Comparison of ENCODE assay signal across 11 mouse cellular contexts in the genomic region with DNA sequence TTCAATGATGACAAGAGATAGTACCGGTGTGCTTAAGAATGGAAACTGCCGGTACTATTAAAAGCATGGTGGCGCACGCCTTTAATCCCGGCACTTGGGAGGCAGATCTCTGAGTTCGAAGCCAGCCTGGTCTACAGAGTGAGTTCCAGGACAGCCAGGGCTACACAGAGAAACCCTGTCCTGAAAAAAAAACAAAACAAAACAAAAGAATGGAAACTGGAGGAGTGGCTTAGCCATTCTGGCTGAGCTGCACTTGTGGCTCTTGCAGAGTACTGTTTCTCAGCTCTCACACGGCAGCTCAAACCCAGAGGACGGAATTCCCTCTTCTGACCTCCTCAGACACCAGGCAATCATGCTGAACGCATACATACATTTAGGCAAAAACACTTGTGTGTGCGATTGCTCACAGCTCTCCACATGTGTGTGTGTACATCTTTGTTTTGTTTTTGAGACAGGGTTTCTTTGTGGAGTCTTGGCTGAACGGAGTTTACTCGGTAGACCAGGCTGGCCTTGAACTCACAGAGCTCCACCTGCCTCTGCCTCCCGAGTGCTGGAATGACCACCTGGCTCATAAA. TPM values are rescaled to one million over a fixed set of nuclear protein-coding genes. Genes with fewer than 3 reads are reported as not detected.
DNase-seq lines count a peak whose midpoint lies in the region; ATAC-seq and TF ChIP-seq lines count a peak whose summit lies in the region.
"Had no signal": no experiment of that assay in that cellular context is flagged by ENCODE, and none has a peak within 500 bp of the region (broad histone marks: within the 10 kb centered on the region; RNA-seq: fewer than 3 reads in every experiment).

No protein-coding gene starts in this region.

- in situ Hi-C loops in ES-E14 (cut with MboI; ENCODE audit: low sequenced_read_pairs in 2 of 2, unreplicated experiment in 2 of 2) = no loop called here

- H3K36me3 ChIP-seq in limb, embryonic 13.5 days = no peaks in the 10 kb centered on the region
- peaks cover 2% of the 10 kb centered on the region; the same call in 1 of the 2 replicates for H3K36me3 ChIP-seq in limb, embryonic 10.5 days
- no peaks in the 10 kb centered on the region for H3K36me3 ChIP-seq in ES-E14 (ENCODE audit: control insufficient read depth, insufficient read depth, low read length, poor library complexity, severe bottlenecking)
- H3K36me3 ChIP-seq in liver, embryonic 14.5 days (replicated peaks; ENCODE audit: control insufficient read depth, insufficient read depth, low read depth) = no peaks in the 10 kb centered on the region
- H3K36me3 ChIP-seq: lung, embryonic 15.5 days had no signal

- H3K4me2 ChIP-seq in limb, embryonic 13.5 days (replicated peaks) = peak overlapping the region; percentile 65
- H3K4me2 ChIP-seq in liver, embryonic 14.5 days (ENCODE audit: low read depth) = peak overlapping the region; percentile 74

- TF ChIP-seq EP300 in liver, embryonic 14.5 days (IDR thresholded peaks at IDR 0.05; ENCODE audit: low read depth) = no peak

- DNase-seq in gastrocnemius, adult 2 months = no peak
- DNase-seq in gastrocnemius, postnatal 14 days = no peak
- no peak for DNase-seq in limb, embryonic 10.5 days (ENCODE audit: low spot score)
- no peak for DNase-seq in ES-E14 (ENCODE audit: low read depth, low spot score)
- DNase-seq in liver, embryonic 14.5 days (ENCODE audit: low read depth in 3 of 3, low spot score in 3 of 3) = no peak
- no peak for DNase-seq in kidney, adult 8-10 months
- no peak for DNase-seq in adrenal gland, postnatal 4 days (ENCODE audit: low spot score in 2 of 2)

- H3K9me3 ChIP-seq in limb, embryonic 13.5 days = no peaks in the 10 kb centered on the region
- no peaks in the 10 kb centered on the region for H3K9me3 ChIP-seq in limb, embryonic 10.5 days (replicated peaks)
- H3K9me3 ChIP-seq in ES-E14 (ENCODE audit: control insufficient read depth, insufficient read depth, low read depth, low read length) = no peaks in the 10 kb centered on the region
- H3K9me3 ChIP-seq in liver, embryonic 14.5 days (ENCODE audit: control insufficient read depth, low read length) = no peaks in the 10 kb centered on the region
- H3K9me3 ChIP-seq: lung, embryonic 15.5 days had no signal

- H3K4me1 ChIP-seq in limb, embryonic 13.5 days = peaks cover 28% of the 10 kb centered on the region
- peaks cover 18% of the 10 kb centered on the region for H3K4me1 ChIP-seq in limb, embryonic 10.5 days
- H3K4me1 ChIP-seq in ES-E14 (ENCODE audit: control insufficient read depth in 2 of 2, insufficient read depth in 2 of 2, low read length in 2 of 2, poor library complexity in 1 of 2) = peaks cover 16 to 37% of the 10 kb centered on the region in 2 experiments
- H3K4me1 ChIP-seq in liver, embryonic 14.5 days (replicated peaks; ENCODE audit: control insufficient read depth in 2 of 2, insufficient read depth in 2 of 2, low read length in 1 of 2) = peaks cover 24 to 35% of the 10 kb centered on the region in 2 experiments

- H3K9ac ChIP-seq in limb, embryonic 13.5 days = no peak overlapping the region
- peak overlapping the region; percentile 63; the same call in 1 of the 2 replicates for H3K9ac ChIP-seq in ES-E14 (ENCODE audit: insufficient read depth, low read depth, low read length, poor library complexity, severe bottlenecking)
- peak overlapping the region; percentile 36 for H3K9ac ChIP-seq in liver, embryonic 14.5 days (replicated peaks)
- H3K9ac ChIP-seq: lung, embryonic 15.5 days had no signal

- H3K27ac ChIP-seq in gastrocnemius, adult 2 months = no peak overlapping the region
- no peak overlapping the region for H3K27ac ChIP-seq in limb, embryonic 13.5 days
- H3K27ac ChIP-seq in limb, embryonic 10.5 days = no peak overlapping the region
- no peak overlapping the region; the same call in 1 of the 2 replicates for H3K27ac ChIP-seq in ES-E14 (ENCODE audit: insufficient read depth, low read depth, low read length, poor library complexity, severe bottlenecking)
- H3K27ac ChIP-seq in liver, embryonic 14.5 days = no peak overlapping the region
- H3K27ac ChIP-seq: lung, embryonic 15.5 days had no signal

- no peak for ATAC-seq in limb, embryonic 13.5 days (ENCODE audit: low FRiP score, low read depth)
- no peak for ATAC-seq in liver, embryonic 14.5 days (ENCODE audit: insufficient read depth)

- 87% methylated on average over 13 of the region's 13 CpGs for WGBS in limb, embryonic 13.5 days
- 89% methylated on average over 13 of the region's 13 CpGs for WGBS in limb, embryonic 10.5 days
- 66% methylated on average over 13 of the region's 13 CpGs for WGBS in liver, embryonic 14.5 days (ENCODE audit: insufficient replicate concordance)

- intact Hi-C loops in gastrocnemius, adult 2 months (cut with DNase I) = no loop called here
- intact Hi-C loops in gastrocnemius, postnatal 14 days (cut with DNase I; ENCODE audit: low total_unique reads) = loop anchor here (10.0 kb wide), 1 partner anchor 65 kb away; a partner anchor contains a TSS

- H3K4me3 ChIP-seq in gastrocnemius, adult 2 months = peak overlapping the region; percentile 6; the same call in 1 of the 2 replicates
- no peak overlapping the region for H3K4me3 ChIP-seq in limb, embryonic 13.5 days
- H3K4me3 ChIP-seq in limb, embryonic 10.5 days = no peak overlapping the region
- H3K4me3 ChIP-seq in ES-E14 (ENCODE audit: insufficient read depth in 1 of 2, low read depth in 1 of 2, low read length in 2 of 2, poor library complexity in 1 of 2, severe bottlenecking in 1 of 2) = peak overlapping the region; percentile 31 to 60; a peak in 2 of 4 replicates
- peak overlapping the region in 1 of 2 experiments; percentile 23; a peak in 1 of 4 replicates for H3K4me3 ChIP-seq in liver, embryonic 14.5 days (ENCODE audit: insufficient read depth in 1 of 2, low read depth in 2 of 2, low read length in 2 of 2)
- H3K4me3 ChIP-seq: lung, embryonic 15.5 days had no signal

- no peak for TF ChIP-seq CTCF in gastrocnemius, adult 2 months (IDR thresholded peaks at IDR 0.05)
- no peak for TF ChIP-seq CTCF in liver, embryonic 14.5 days (IDR thresholded peaks at IDR 0.05; ENCODE audit: low read depth)

- H3K27me3 ChIP-seq in limb, embryonic 13.5 days = no peaks in the 10 kb centered on the region
- H3K27me3 ChIP-seq in limb, embryonic 10.5 days (ENCODE audit: low read depth, poor library complexity, severe bottlenecking) = no peaks in the 10 kb centered on the region
- no peaks in the 10 kb centered on the region for H3K27me3 ChIP-seq in liver, embryonic 14.5 days (ENCODE audit: control insufficient read depth, insufficient read depth, low read length)
- H3K27me3 ChIP-seq: lung, embryonic 15.5 days had no signal

TF ChIP-seq in ES-E14, 5 proteins besides CTCF, POLR2A, EP300 and RAD21:
- no peak for TF ChIP-seq ZC3H11A (IDR thresholded peaks at IDR 0.05; ENCODE audit: borderline replicate concordance, low read depth, low read length)
- TF ChIP-seq MAFK (IDR thresholded peaks at IDR 0.05; ENCODE audit: insufficient read depth, low read depth, low read length) = no peak
- TF ChIP-seq ZNF384 (IDR thresholded peaks at IDR 0.05; ENCODE audit: low read depth, low read length) = peak; percentile 54; the same call in 1 of the 2 replicates
- TF ChIP-seq CHD2 (IDR thresholded peaks at IDR 0.05; ENCODE audit: low read depth, low read length) = no peak

RNA-seq across cellular contexts. Expression of a gene that starts 2.5 kb away (rescaled TPM):
- total RNA-seq in gastrocnemius, adult 2 months (2021) = 10 to 100 TPM; 11.7 to 12.8 TPM
- total RNA-seq in gastrocnemius, postnatal 14 days (2021) = 10 to 100 TPM; 13.4 to 14.3 TPM
- 79.5 and 84.6 TPM in 2 replicates for polyA plus RNA-seq in limb, embryonic 13.5 days (2015; fragmentation: Nextera tagmentation; extraction: Ambion mirVana)
- 86.1 and 87.0 TPM in 2 replicates for polyA plus RNA-seq in limb, embryonic 10.5 days (2016; fragmentation: Nextera tagmentation; extraction: Ambion mirVana)
- total RNA-seq in ES-E14 (2012; rRNA removed) = 117 and 142 TPM in 2 replicates
- 12.3 and 15.5 TPM in 2 replicates for polyA plus RNA-seq in liver, embryonic 14.5 days (2012; rRNA removed)
- 33.0 and 35.1 TPM in 2 replicates for polyA plus RNA-seq in liver, embryonic 14.5 days (2014; fragmentation: Nextera tagmentation; extraction: Ambion mirVana)
- 10 to 100 TPM; 54.5 to 58.8 TPM for total RNA-seq in adrenal gland, postnatal 4 days (2021)

RNA-seq across cellular contexts. Expression of a gene that starts 21.1 kb away (rescaled TPM):
- total RNA-seq in gastrocnemius, adult 2 months (2021) = not detected
- total RNA-seq in gastrocnemius, postnatal 14 days (2021) = not detected
- not detected in 2 replicates for polyA plus RNA-seq in limb, embryonic 13.5 days (2015; fragmentation: Nextera tagmentation; extraction: Ambion mirVana)
- not detected in 2 replicates for polyA plus RNA-seq in limb, embryonic 10.5 days (2016; fragmentation: Nextera tagmentation; extraction: Ambion mirVana)
- total RNA-seq in ES-E14 (2012; rRNA removed) = 0.48 and 0.94 TPM in 2 replicates
- polyA plus RNA-seq in liver, embryonic 14.5 days (2012; rRNA removed) = not detected in 2 replicates
- polyA plus RNA-seq in liver, embryonic 14.5 days (2014; fragmentation: Nextera tagmentation; extraction: Ambion mirVana) = not detected in 2 replicates
- 1 to 10 TPM in 1 of 2 experiments, not detected in 1; 1.3 TPM for total RNA-seq in adrenal gland, postnatal 4 days (2021)
- total RNA-seq: layer of hippocampus, postnatal 10 days had no signal
- polyA plus RNA-seq: intestine, embryonic 14.5 days; lung, embryonic 15.5 days had no signal

RNA-seq across cellular contexts. Expression of a gene that starts 45.6 kb away (rescaled TPM):
- 1 to 10 TPM; 6.2 TPM for total RNA-seq in gastrocnemius, adult 2 months (2021)
- 1 to 10 TPM; 4.7 to 5.3 TPM for total RNA-seq in gastrocnemius, postnatal 14 days (2021)
- 38.4 and 39.1 TPM in 2 replicates for polyA plus RNA-seq in limb, embryonic 13.5 days (2015; fragmentation: Nextera tagmentation; extraction: Ambion mirVana)
- 23.1 and 30.0 TPM in 2 replicates for polyA plus RNA-seq in limb, embryonic 10.5 days (2016; fragmentation: Nextera tagmentation; extraction: Ambion mirVana)
- total RNA-seq in ES-E14 (2012; rRNA removed) = 22.8 and 23.3 TPM in 2 replicates
- polyA plus RNA-seq in liver, embryonic 14.5 days (2012; rRNA removed) = 3.7 and 7.3 TPM in 2 replicates
- polyA plus RNA-seq in liver, embryonic 14.5 days (2014; fragmentation: Nextera tagmentation; extraction: Ambion mirVana) = 5.2 and 7.8 TPM in 2 replicates
- total RNA-seq in adrenal gland, postnatal 4 days (2021) = 10 to 100 TPM; 19.5 to 23.2 TPM

RNA-seq across cellular contexts. Expression of a gene that starts 52.7 kb away (rescaled TPM):
- 1 to 10 TPM; 5.1 to 8.0 TPM for total RNA-seq in gastrocnemius, adult 2 months (2021)
- 1 to 10 TPM; 8.2 to 8.9 TPM for total RNA-seq in gastrocnemius, postnatal 14 days (2021)
- 9.9 and 11.9 TPM in 2 replicates for polyA plus RNA-seq in limb, embryonic 13.5 days (2015; fragmentation: Nextera tagmentation; extraction: Ambion mirVana)
- 8.5 and 11.1 TPM in 2 replicates for polyA plus RNA-seq in limb, embryonic 10.5 days (2016; fragmentation: Nextera tagmentation; extraction: Ambion mirVana)
- 20.1 and 20.3 TPM in 2 replicates for total RNA-seq in ES-E14 (2012; rRNA removed)
- 6.1 and 7.6 TPM in 2 replicates for polyA plus RNA-seq in liver, embryonic 14.5 days (2012; rRNA removed)
- polyA plus RNA-seq in liver, embryonic 14.5 days (2014; fragmentation: Nextera tagmentation; extraction: Ambion mirVana) = 6.0 and 6.5 TPM in 2 replicates
- 10 to 100 TPM; 30.9 to 32.5 TPM for total RNA-seq in adrenal gland, postnatal 4 days (2021)

Comparison
In these comparisons a context has a peak if more than half of its experiments do, and no peak if none do; other contexts are left out.
1. H3K4me3 ChIP-seq: peak in gastrocnemius, adult 2 months (single experiment) and ES-E14 (2 of 2); none in limb, embryonic 13.5 days (single experiment) and limb, embryonic 10.5 days (single experiment).